Mouse (Mus musculus) retina, embryonic 14.5 days (tissue): ENCODE measurements around the gene Reps2.

Source experiments
- DNase-seq: peaks from one replicate; pipeline ENCODE4 v3.0.0-alpha.2; 2015; ENCODE audit warnings: low spot score

The Reps2 gene

DNA sequence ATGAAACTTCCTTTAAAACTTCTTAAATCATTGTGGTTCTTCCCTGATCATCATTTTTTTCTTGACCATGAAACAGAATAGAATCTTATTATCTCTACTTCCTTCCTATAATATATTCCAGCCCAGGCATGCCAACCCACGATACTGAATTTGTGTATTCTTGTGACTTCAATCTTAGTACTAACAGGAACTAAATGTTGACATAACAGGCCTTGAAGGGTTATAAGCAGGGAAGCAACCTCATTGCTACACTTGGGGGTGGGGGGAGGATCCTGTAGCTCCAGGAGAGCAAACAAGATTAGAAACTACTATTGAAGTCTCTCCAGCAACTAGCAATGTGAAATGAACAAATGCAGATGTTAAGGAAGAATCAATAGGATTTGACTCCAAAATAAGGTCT, 154.8 kb downstream of the Reps2 start:
- no peak for DNase-seq

DNA sequence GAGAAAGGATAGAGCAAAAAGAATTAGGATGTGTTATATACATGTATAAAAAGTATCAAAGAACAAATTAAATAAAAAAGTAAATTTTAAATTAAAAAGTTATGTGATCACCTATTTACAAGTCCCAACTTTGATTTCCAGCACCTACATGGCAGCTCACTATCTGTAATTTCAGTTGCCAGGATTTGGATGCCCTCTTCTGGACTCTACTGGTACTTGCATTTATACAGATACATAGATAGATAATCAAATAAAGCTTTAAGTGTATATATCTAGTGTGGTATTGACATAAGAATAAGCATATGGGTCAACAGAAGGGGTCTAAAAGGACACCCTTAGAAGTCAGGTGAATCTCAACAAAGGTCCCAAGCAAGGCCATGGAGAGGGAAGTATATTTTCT, 155.7 kb downstream of the Reps2 start:
- DNase-seq: peak; percentile 9

DNA sequence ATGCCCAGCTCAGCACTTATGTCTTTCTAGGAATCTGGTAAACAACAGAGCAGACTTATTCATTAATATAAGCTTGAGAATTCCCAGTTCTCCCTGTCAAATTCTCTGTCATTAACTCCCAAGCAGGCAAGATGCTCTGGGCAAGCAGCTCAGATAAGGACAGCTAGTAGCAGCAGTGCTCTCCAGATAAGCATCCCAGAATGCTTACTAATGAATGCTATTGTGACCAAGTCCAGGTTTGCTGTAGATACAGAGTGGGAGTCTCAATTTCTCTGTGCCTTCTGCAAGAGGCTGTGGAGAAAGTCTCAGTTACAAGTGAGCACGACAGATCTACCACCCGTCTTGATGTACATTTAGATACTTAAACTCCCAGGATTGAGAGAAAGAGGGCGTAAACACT, 173.2 kb downstream of the Reps2 start:
- no peak for DNase-seq

DNA sequence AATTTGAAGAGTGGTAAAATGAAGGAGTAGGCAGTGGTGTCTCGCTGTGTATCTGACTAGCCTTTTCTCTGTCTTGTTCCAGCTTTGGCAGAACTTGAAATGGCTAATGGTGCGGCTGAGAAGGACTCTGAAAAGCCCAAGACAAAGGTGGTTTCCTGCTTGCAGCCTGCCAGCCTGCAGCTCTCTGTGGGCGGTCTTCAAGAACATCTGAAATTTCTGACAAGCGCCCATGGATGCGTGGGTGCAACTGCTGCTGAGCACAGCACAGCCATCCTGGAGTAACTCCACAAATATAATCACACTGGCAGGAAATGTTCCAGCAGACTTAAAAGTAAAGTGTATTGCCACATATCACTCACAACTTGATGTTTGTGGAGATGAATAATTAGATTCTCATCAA, 181.3 kb downstream of the Reps2 start:
- DNase-seq: no peak

DNA sequence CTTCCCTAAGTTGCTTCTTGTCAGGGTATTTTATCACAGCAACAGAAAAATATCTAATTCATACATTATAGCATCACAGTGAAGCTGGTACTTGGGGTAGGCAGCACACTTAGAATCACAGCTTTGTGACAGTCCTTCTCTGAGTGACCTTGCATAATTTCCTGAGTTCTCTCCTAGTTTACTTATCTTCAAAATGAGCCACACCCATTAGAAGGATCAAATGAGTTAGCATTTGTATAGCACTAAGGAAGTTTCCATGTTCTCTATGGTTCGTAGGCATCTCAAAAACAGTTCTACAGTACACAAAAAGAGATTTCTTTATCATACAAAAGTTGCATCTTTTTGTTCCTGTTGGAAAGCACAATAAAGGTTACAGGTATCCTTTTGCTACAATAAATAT, 187.0 kb downstream of the Reps2 start:
- DNase-seq: no peak

DNA sequence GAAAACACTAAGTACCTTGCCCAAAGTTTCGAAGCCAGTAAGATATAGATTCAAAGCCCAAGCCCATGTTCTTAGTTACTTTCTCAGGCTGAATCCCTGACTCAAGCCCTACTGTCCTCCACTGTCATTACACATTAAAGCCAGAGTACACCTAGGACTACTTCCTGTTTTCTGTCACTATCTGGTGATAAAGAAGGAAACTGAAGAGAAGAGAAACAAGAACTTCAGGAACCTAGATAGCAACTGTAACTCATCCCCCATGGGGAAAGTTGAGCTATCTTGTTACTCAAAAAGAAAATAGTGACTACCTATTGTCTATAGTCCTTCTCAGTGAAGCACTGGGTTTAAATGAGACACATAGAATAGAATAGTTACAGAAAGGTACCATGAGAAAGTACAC, 188.1 kb downstream of the Reps2 start:
- DNase-seq: no peak

DNA sequence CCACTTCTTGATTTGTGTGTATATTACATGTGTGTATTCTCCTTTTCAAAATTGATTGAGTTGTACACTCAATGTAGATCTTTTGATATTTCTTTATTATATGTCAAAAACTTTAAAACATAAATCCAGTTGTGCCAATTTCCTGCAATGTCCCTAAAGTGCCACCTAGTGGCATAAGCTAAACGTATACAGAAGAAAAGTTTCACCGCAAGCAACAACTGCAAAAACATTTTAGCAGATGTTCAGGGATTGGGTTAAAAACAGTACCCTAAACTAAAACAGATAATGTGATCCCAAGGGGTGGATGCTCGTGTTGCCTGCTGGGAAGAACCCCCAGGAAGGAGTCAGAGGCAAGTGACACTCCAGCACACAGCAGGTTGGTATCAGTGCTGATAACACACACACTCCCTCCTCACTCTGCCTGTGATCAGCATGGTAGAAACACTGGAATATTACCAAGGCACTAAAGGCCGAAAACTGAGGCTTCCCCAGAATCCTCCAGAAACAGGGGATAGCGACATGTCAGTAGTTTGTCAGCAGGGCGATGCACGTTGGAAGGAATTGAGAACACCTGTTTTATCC, 189.5 kb downstream of the Reps2 start:
- peak; percentile 33 for DNase-seq

DNA sequence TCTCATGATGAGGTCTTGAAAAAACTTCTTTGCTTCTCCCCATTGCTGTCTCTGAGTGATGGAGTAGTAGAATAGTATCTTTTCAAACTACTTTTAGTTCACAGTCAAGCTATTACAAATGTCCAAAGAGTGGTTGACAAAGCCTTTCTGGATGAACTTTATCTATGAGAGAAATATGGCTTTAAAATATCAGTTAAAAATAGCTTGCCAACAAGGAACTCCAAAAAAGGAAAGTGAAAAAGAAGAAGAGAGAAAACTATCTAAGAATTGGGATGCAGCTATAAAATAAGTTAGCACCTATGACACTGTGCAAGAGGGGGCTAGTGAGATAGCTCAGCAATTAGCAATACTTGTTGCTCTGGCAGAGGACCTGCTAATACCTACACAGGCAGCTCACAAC, 190.8 kb downstream of the Reps2 start:
- no peak for DNase-seq

DNA sequence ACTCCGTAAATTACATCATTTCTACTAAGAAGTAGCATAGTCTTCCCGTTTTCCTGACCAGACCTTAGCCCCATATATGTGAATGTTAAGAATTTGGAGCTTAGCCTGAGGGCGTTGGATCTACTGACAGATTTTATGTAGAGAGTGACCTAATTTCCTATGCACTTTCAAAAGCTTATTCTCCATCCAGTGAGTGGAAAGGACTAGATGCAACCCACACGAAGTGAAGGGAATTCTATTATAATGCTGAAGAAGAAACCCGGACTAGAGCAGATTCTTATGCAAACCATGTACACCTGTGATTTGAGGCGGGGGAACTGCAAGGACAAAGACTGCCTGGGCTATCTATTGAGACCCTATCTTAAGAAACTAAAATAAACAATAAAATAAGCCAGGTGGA, 195.5 kb downstream of the Reps2 start:
- no peak for DNase-seq

DNA sequence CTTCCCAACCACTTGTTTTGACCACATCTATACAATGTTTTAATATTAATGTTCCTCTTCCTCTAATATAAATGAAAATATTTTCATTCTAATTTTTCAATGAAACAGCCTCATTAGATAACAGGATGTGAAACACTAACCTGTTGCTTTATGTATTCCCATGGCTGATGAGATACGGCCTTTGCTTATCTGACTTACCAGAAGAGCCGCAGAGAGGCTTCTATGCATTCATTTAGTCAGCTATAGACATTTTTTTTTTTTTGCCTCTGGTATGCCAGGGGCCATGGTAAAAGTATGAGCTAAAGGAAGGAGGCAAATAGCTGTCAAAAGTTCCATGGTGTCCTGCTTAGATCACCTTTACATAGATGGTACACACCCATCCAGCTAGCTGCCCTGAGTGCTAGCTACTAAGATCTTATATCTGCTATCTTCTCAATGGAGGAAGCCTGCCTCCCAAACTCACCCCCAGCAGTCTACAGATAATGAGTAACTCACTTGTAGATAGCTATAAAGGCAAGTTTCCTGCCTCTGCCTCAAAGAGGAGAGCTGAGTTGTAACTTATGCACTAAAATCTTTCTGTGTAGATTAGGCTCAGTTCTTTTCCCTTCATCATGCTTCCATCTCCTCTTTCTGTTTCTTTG, 196.7 kb downstream of the Reps2 start:
- DNase-seq: no peak

DNA sequence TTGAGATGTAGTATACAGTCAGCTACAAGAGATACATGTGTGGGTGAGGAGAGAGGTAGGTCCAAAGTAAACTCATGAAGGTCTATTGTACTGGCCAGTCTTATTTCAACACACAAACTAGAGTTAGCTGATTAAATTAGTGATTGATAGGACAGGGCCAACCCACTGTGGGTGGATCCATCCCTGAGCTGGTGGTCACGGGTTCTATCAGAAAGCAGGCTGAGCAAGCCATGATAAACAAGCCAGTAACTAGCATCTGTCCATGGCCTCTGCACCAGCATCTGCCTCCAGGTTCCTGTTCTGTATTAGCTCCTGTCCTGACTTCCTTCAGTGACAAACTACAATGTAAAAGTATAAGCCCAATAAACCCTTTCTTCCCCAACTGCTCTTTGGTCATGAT, 200.1 kb downstream of the Reps2 start:
- no peak for DNase-seq

DNA sequence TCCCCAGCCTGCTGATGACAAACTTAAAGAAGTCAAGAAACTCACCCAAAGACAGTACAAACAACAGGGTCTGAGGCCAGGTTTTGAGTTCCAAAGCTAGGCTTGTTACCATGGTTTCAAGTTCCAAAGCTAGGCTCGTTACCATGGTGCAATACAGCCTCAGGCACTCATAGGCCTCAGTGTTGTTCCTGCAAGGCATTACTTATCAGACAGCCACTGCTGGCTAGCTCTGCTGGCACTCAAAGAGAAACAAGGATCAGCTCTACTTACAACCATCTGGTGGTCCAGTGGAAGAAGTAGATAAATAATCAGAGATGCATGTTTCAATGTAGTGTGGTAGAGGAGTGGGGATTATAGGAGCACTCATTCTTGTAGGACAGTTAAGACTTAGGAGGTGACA, 200.5 kb downstream of the Reps2 start:
- DNase-seq: no peak

DNA sequence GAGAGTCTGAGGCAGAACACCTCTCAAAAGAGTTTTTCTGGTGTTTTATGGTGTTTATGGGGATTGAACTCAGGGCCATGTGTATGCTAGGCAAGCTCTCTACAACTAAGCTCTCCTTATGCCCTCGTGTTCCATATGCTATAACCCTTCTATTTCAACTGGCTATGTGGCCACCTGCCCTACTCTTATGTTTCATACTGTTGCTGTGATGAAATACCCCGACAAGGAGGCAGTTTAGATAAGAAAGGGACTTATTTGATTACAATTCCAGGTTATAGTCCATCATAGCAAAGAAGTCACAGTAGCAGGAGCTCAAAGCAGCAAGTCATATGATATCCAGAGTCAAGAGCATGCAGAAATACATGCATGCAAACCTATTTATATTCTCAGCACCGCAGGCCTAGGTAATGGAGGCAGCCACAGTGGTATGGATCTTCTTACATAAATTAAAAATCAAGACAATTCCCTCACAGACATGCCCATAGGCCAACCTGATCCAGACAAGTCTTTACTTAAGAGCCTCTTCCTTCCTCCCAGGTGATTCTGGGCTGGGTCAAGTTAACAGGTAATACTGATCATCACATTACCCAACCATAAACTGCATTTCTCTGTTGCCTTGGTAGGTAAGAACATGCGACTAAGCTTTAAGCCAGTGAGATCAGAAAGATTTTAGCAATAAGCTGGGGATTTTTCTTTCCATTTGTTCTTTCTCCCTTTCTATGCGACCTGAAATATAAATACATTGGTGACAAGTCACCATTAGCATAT, 210.5 kb downstream of the Reps2 start:
- no peak for DNase-seq

DNA sequence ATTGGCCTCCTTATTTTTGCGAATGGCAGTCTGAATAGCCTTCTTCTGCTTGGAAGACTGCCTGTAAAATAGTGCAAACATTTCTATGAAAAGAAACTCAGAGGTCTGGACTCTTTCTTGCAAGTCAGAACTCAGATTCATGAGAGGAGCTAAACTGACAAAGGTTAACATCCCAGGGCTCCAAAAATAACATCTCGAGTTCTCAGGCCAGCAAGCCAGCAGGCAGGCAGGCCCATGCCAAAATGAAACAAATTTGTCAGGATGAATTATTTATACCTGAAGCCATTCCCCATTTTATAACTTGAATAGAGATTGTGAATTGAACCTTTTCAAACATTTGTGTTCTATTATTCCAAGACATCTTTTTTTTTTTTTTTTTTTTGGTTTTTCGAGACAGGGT, 215.8 kb downstream of the Reps2 start:
- DNase-seq: no peak

DNA sequence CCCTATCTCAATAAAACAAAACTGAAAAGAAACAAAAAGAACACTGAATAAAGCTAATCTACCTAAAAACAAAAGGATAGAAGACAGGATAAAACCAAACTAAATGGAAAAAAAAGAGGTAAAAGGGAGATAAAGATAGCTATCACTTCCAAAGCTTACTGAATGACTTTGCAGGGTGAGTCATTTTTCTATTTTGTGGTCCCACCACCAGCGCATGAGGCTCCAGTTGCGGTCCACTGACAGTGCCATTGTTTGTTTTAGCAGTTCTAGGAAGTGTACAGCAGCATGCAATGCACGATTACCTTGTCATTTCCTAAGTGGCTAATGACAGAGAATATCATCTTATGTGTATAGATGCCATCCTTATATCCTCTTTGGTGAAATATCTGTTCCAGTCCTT, 224.0 kb downstream of the Reps2 start:
- DNase-seq: no peak

DNA sequence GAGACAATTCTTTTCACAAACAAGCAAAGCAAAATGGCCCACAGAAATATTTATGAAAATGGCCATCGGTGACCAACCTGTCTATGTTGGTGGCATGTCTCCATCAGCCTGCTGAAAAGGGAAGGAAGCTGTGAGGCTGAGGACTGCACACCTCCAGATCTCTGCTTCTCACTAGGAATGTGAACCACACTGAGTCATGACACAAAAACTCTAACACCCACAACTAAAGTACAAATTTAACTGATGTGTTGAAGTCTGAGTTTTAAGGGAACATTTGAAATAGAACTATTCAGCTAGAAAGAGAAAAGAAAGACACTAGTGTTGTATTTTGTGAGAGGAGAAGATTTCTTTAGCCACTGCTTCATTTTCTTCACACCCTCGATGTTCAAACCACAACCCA, 230.3 kb downstream of the Reps2 start:
- DNase-seq: no peak

DNA sequence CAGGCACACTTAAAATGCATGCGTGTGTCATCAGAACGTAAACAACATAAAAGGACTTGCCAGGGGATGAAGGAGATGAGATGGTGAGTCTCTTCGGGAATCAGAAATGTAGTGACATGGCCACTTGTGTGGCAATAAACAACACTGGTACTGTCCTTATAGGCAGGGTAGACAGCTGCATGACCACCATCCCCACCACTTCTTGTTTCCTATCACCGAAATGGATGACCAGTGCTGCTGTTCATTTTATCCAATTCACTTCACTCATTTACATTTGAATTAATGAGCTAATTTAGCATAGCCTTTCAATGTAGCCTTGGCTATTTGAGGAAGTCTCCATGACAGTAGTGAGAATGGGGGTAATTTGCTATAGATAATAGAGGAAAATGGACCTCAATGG, 236.2 kb downstream of the Reps2 start:
- no peak for DNase-seq

DNA sequence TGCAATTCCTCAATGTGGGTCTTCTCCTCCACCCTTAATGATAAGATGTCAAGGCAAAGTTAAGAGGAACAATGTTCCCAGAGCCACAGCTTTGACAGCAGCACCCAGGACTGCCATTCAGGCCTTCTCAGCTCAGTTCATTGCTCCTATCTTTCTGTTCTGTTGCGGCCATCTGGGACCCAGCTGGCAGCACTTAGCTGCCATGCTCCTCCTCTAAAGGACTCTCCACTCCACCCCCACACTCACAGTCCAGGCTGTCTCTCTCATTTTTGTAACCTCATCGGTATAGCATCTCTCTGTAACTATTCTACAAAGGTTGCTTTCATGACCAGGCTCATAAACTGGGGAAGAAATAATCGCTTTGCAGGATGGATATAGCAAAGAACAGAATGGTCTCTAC, 241.0 kb downstream of the Reps2 start:
- no peak for DNase-seq

DNA sequence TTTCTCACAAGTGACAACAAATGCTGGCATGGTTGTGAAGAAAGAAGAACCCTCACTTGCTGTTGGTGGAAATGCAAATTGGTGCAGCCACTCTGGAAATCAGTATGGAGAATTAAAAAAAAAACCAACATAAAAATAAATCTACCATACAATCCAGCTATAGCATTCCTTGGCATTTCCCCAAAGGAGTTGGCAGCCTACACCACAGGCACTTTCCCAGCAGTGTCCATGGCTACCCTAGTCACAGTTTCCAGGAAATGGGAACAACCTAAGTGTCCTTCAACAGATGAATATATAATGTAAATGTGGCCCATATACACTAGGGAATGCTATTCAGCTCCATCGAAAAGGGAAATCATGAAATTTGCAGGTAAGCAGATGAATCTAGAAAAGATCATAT, 262.7 kb downstream of the Reps2 start:
- DNase-seq: no peak

DNA sequence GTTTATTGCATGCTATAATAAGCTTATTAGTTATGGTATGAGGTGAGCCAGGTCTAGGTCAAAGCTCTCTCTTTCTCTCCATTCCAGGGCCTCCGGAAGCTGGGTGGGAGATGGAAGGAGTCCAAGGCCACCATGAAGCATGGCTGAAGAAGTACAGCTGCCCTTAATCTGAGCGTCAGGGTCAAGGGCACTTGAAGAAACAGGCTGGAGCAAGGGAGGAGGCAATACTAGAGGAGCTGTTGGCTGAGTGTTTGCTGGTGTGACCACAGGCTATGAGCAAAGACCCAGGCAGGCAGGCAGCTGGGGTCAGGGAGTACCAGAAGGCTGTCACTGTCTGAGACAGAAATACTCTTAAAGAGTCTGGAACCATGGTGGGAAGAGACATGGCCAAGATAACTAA, 280.2 kb downstream of the Reps2 start:
- DNase-seq: no peak
